Mouse (Mus musculus) retina, postnatal 1 day (tissue): ENCODE measurements around the gene Utp14b.

Experiments used
- DNase-seq: peaks from one replicate; pipeline ENCODE4 v3.0.0-alpha.2; 2012

The Utp14b gene

GRCm38 (mm10) chr1:78688149-78688548 lies 30.3 kb downstream of the Utp14b start:
- DNase-seq = no peak

- no peak for DNase-seq
Measured at GRCm38 (mm10) chr1:78694503-78695258, 36.8 kb downstream of the Utp14b start.

DNA sequence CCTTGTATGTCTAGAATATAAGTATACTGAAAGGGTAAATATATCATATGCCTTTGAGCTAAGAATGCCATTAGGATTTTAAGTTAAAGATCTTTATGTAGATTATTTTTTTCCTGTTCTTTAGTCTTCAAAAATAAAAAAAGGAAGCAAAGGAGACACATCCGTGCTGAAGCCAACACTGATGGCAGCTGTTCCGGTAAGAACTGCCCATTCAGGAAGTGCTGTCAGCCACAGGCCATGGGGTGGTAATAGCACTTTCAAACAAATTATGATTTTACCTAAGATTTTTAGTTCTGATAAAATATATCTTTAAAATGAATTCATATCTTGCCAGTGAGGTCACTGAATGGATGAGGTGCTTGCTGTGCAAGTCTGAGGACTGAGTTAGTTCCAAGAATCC lies 38.5 kb downstream of the Utp14b start:
- no peak for DNase-seq

- no peak for DNase-seq
Measured at GRCm38 (mm10) chr1:78696903-78697302, 39.1 kb downstream of the Utp14b start.

- no peak for DNase-seq
Measured at GRCm38 (mm10) chr1:78698138-78698537, 40.3 kb downstream of the Utp14b start.

- DNase-seq = no peak
Measured at GRCm38 (mm10) chr1:78701740-78702139, 43.9 kb downstream of the Utp14b start.

GRCm38 (mm10) chr1:78702282-78702963 lies 44.6 kb downstream of the Utp14b start:
- no peak for DNase-seq

DNA sequence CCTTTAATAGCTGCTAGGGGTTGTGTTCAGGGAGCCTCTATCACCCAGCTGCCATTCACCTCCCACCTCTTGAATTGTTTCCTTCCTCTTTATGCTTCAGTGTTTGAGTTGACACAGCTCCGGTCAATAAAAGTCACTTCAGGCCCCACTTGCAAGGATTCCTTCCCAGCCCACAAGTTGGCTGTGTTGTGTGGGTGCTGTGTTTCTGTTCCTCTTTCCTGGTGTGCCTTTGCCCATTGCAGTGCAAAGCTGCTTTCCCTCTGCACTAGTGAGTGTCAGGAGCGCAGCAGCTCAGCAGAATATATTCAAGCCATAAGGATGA lies 45.1 kb downstream of the Utp14b start:
- no peak for DNase-seq

- no peak for DNase-seq
Measured at GRCm38 (mm10) chr1:78706338-78706737, 48.5 kb downstream of the Utp14b start.

- peak; percentile 42 for DNase-seq
Measured at GRCm38 (mm10) chr1:78707280-78707679, 49.4 kb downstream of the Utp14b start.

GRCm38 (mm10) chr1:78710026-78710425 lies 52.2 kb downstream of the Utp14b start:
- DNase-seq = no peak

DNA sequence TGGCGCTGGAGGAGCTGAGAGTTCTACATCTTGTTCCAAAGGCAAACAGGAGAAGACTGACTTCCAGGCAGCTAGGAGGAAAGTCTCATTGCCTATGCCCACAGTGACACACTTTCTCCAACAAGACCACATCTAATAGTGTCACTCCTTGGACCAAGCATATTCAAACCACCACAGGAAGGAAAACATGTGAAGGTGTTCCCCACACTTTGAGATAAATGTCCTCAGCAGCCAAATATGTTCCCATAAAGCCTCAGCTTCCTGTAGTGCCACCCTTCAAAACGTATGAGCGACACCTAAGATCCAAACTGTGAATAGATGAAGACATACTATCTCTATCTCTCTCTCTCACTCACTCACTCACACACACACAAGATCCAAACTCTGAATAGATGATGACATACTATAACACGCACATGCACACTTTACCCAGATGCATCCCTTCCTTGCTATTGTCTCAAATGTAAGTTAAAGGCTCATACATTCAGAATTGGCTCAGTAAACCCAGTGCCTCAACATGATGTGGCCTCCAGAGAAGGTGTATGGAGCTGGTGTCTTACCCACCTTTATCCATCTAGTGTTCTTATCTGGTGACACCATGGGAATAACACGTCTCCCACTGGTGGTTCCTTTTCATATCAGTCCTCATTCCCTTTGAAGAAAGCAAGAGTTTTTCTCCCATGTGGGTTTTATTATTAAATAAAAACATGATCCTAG lies 52.9 kb downstream of the Utp14b start:
- DNase-seq = no peak
